Mouse (Mus musculus): Measurements from ENCODE around the gene Dad1. TPM values are rescaled to one million over a fixed set of nuclear protein-coding genes. Genes with fewer than 3 reads are reported as not detected.
"Not testable (repeated sequence)": the region's sequence is repeated elsewhere in the genome, so short reads cannot be mapped to it uniquely, and the experiment has no call there.

Dad1 gene
- polyA plus RNA-seq, 1 experiment from 2014 or later, result 372 TPM

GRCm38 (mm10) chr14:54231176-54231956 lies 22.5 kb downstream of the Dad1 start:
- Histone ChIP-seq H3K4me3 (ENCODE audit: low read depth, low read length) (no peak overlapping the region), H3K9ac (ENCODE audit: low read length) (no peak overlapping the region), H3K9me3 (replicated peaks; ENCODE audit: control insufficient read depth, low read length) (no peaks in the 10 kb centered on the region), H3K36me3 (ENCODE audit: control insufficient read depth, insufficient read depth, low read length) (peaks cover 19% of the 10 kb centered on the region; the same call in 1 of the 2 replicates), H3K4me2 (ENCODE audit: low read length) (no peak overlapping the region), H3K4me1 (ENCODE audit: control insufficient read depth, insufficient read depth, low read length) (peaks cover 14% of the 10 kb centered on the region), H3K27me3 (replicated peaks; ENCODE audit: control insufficient read depth, insufficient read depth, low read length) (no peaks in the 10 kb centered on the region), H3K27ac (ENCODE audit: low read depth, low read length) (no peak overlapping the region)
- 89% methylated on average over 21 of the region's 21 CpGs for WGBS
- ATAC-seq, result no peak
- no peak for DNase-seq (ENCODE audit: low spot score)

DNA sequence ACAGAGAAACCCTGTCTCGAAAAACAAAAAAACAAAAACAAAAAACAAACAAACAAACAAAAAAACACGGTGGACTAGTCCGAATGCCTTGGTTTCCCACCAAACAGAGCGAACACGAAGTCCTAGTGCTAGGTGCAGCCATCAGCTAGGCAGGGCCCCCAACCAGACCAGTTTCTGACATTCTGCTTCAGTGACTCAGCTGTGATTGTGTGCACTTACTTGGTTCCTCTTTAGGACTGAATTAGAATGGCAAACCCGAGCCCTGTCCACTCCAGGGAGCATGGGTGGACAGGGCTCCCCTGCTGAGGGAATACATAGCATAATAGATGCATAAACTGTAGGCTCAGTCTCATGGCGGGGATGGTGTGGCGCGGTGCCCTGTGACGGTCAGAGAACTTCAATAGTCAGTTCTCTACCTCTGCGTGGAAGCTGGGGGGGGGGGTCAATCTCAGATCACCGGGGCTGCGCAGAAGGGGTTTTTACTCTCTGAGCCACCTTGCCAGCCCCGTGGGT lies 23.2 kb downstream of the Dad1 start:
- WGBS, result 85% methylated on average over 14 of the region's 14 CpGs
- H3K9ac ChIP-seq (ENCODE audit: low read length), result no peak overlapping the region

DNA sequence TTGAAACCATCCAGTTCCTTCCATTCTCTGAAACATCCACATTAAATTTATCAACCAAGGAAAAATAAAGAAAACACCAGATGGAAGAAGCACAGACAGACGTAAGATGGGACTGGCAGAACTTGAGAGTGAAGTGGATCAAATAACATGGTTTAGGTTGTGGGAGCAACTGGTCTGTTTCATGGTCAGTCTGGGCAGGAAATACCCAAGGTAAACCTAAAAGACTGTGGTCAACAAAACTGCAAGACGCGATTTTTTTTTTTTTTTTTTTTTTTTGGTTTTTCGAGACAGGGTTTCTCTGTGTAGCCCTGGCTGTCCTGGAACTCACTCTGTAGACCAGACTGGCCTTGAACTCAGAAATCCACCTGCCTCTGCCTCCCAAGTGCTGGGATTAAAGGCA lies 24.1 kb downstream of the Dad1 start:
- not testable (repeated sequence) for DNase-seq (ENCODE audit: low spot score); H3K27me3 ChIP-seq (replicated peaks; ENCODE audit: control insufficient read depth, insufficient read depth, low read length); ATAC-seq; H3K9ac ChIP-seq (ENCODE audit: low read length); H3K9me3 ChIP-seq (replicated peaks; ENCODE audit: control insufficient read depth, low read length); H3K4me3 ChIP-seq (ENCODE audit: low read depth, low read length); H3K36me3 ChIP-seq (ENCODE audit: control insufficient read depth, insufficient read depth, low read length); H3K4me2 ChIP-seq (ENCODE audit: low read length); H3K27ac ChIP-seq (ENCODE audit: low read depth, low read length)
- 83% methylated on average over 4 of the region's 4 CpGs for WGBS
- peaks cover 14% of the 10 kb centered on the region for H3K4me1 ChIP-seq (ENCODE audit: control insufficient read depth, insufficient read depth, low read length)

More for the DNA sequence above, 23.2 kb downstream of the Dad1 start:
- peaks cover 17% of the 10 kb centered on the region; the same call in 1 of the 2 replicates for H3K36me3 ChIP-seq (ENCODE audit: control insufficient read depth, insufficient read depth, low read length)
- no peaks in the 10 kb centered on the region for H3K27me3 ChIP-seq (replicated peaks; ENCODE audit: control insufficient read depth, insufficient read depth, low read length)
- no peak overlapping the region for H3K27ac ChIP-seq (ENCODE audit: low read depth, low read length)
- DNase-seq (ENCODE audit: low spot score) (no peak), ATAC-seq (no peak)
- H3K4me2 ChIP-seq (ENCODE audit: low read length), result no peak overlapping the region
- no peaks in the 10 kb centered on the region for H3K9me3 ChIP-seq (replicated peaks; ENCODE audit: control insufficient read depth, low read length)
- peaks cover 14% of the 10 kb centered on the region for H3K4me1 ChIP-seq (ENCODE audit: control insufficient read depth, insufficient read depth, low read length)
- no peak overlapping the region for H3K4me3 ChIP-seq (ENCODE audit: low read depth, low read length)

DNA sequence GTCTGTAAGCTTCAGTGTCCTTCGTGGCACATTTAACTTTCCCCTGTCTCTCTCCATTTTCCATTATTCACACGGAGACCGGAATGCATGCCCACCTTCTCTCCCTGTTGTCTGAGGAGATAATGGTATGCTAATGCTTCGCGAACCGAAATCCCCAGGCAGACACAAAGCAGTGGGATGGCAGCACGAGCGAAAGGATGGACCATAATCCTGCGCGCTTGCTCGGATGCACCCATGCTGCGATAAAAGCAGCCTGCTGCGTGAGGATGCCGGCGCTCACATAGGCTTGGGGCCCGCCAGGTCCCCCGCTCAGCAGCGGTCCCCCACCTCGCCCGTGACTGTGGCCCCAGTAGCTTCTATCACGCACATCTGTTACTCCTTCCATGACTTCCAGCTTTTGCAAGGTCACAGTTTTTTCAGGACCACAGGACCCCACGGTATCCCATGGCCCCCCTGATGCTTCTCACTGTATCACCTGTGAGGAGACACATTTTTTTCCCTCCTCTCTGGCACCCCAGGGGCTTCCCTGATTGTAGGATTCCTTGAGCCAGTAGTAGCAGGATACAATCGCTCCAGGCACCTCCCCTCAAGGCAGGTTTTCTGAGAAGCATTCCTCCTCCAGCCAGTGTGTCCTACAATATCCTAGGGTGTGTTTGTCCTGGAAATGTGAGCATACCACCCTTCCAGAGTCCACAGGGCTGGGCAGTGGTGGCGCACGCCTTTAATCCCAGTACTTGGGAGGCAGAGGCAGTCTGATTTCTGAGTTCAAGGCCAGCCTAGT lies 24.8 kb downstream of the Dad1 start:
- peak; percentile 51 for ATAC-seq
- H3K4me1 ChIP-seq (ENCODE audit: control insufficient read depth, insufficient read depth, low read length), result peaks cover 14% of the 10 kb centered on the region
- H3K36me3 ChIP-seq (ENCODE audit: control insufficient read depth, insufficient read depth, low read length), result 0 out of 2 replicates have a peak, but pooled peaks cover 1% of the 10 kb centered on the region
- H3K4me2 ChIP-seq (ENCODE audit: low read length), result peak overlapping the region; percentile 62
- H3K27me3 ChIP-seq (replicated peaks; ENCODE audit: control insufficient read depth, insufficient read depth, low read length), result no peaks in the 10 kb centered on the region
- H3K9me3 ChIP-seq (replicated peaks; ENCODE audit: control insufficient read depth, low read length), result no peaks in the 10 kb centered on the region
- H3K27ac ChIP-seq (ENCODE audit: low read depth, low read length), result peak overlapping the region; percentile 75
- peak overlapping the region; percentile 68 for H3K9ac ChIP-seq (ENCODE audit: low read length)
- 7% methylated on average over 25 of the region's 25 CpGs for WGBS
- DNase-seq (ENCODE audit: low spot score), result peak; percentile 73
- H3K4me3 ChIP-seq (ENCODE audit: low read depth, low read length), result peak overlapping the region; percentile 24

DNA sequence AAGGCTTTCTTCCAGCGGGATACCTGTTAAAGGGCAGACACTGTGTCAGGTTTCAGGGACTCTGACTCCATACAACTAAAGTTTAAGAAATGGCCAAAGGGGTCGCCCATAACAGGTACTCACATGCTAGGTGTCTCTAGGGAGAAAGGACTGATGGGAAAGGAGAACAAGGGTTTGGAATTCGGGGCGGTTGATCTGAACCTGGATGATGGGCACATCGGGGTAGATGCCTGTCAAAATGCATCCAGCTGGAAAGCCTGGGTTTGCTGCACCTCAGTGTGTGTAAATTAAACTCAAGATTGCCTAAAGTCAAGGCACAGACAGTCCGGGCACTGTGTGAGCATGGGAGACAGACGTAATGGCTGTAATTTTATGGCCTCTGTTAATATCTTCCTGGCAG lies 25.4 kb downstream of the Dad1 start:
- peak overlapping the region; percentile 24 for H3K4me3 ChIP-seq (ENCODE audit: low read depth, low read length)
- peak overlapping the region; percentile 75 for H3K27ac ChIP-seq (ENCODE audit: low read depth, low read length)
- WGBS, result 6% methylated on average over 7 of the region's 7 CpGs
- DNase-seq (ENCODE audit: low spot score) (no peak), ATAC-seq (peak; percentile 30)
- H3K36me3 ChIP-seq (ENCODE audit: control insufficient read depth, insufficient read depth, low read length), result no peaks in the 10 kb centered on the region
- H3K27me3 ChIP-seq (replicated peaks; ENCODE audit: control insufficient read depth, insufficient read depth, low read length), result no peaks in the 10 kb centered on the region
- no peaks in the 10 kb centered on the region for H3K9me3 ChIP-seq (replicated peaks; ENCODE audit: control insufficient read depth, low read length)
- peak overlapping the region; percentile 68 for H3K9ac ChIP-seq (ENCODE audit: low read length)
- peaks cover 14% of the 10 kb centered on the region for H3K4me1 ChIP-seq (ENCODE audit: control insufficient read depth, insufficient read depth, low read length)
- H3K4me2 ChIP-seq (ENCODE audit: low read length), result peak overlapping the region; percentile 62

- Histone ChIP-seq H3K27ac (ENCODE audit: low read depth, low read length) (peak overlapping the region; percentile 75), H3K9ac (ENCODE audit: low read length) (peak overlapping the region; percentile 68), H3K4me3 (ENCODE audit: low read depth, low read length) (peak overlapping the region; percentile 24), H3K36me3 (ENCODE audit: control insufficient read depth, insufficient read depth, low read length) (no peaks in the 10 kb centered on the region), H3K9me3 (replicated peaks; ENCODE audit: control insufficient read depth, low read length) (no peaks in the 10 kb centered on the region), H3K4me2 (ENCODE audit: low read length) (peak overlapping the region; percentile 62), H3K27me3 (replicated peaks; ENCODE audit: control insufficient read depth, insufficient read depth, low read length) (no peaks in the 10 kb centered on the region), H3K4me1 (ENCODE audit: control insufficient read depth, insufficient read depth, low read length) (peaks cover 14% of the 10 kb centered on the region)
- WGBS, result under 1% methylated on average over 10 of the region's 10 CpGs
- DNase-seq (ENCODE audit: low spot score) (peak; percentile 84), ATAC-seq (peak; percentile 73)
Measured at GRCm38 (mm10) chr14:54227911-54228451, 25.9 kb downstream of the Dad1 start.

GRCm38 (mm10) chr14:54226911-54227811 lies 26.7 kb downstream of the Dad1 start:
- ATAC-seq, result peak; percentile 5; the same call in 1 of the 2 replicates
- Histone ChIP-seq H3K9ac (ENCODE audit: low read length) (no peak overlapping the region), H3K27me3 (replicated peaks; ENCODE audit: control insufficient read depth, insufficient read depth, low read length) (no peaks in the 10 kb centered on the region), H3K4me3 (ENCODE audit: low read depth, low read length) (no peak overlapping the region), H3K9me3 (replicated peaks; ENCODE audit: control insufficient read depth, low read length) (no peaks in the 10 kb centered on the region), H3K4me2 (ENCODE audit: low read length) (no peak overlapping the region), H3K27ac (ENCODE audit: low read depth, low read length) (no peak overlapping the region), H3K4me1 (ENCODE audit: control insufficient read depth, insufficient read depth, low read length) (peaks cover 13% of the 10 kb centered on the region), H3K36me3 (ENCODE audit: control insufficient read depth, insufficient read depth, low read length) (no peaks in the 10 kb centered on the region)
- no peak for DNase-seq (ENCODE audit: low spot score)
- 58% methylated on average over 16 of the region's 16 CpGs for WGBS

DNA sequence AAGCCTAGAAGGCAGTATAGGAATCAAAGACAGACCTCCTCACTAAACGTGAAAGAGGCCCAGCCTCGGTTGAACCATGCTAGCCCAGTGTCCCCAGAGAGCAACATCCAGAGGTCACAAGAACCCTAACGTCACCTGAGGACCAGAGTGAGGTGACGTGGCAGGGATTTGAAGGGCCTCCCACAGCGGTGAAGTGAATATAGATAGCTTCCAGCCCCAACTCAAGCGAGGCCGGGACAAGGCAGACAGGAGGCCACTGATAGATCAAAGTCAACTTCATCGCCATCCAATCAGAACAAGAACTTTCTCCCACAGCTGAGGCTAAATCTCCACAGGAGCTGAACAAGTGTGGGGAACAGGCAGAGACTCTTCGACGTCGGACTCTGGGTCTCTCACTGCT lies 28.2 kb downstream of the Dad1 start:
- Histone ChIP-seq H3K4me1 (ENCODE audit: control insufficient read depth, insufficient read depth, low read length) (peaks cover 11% of the 10 kb centered on the region), H3K27me3 (replicated peaks; ENCODE audit: control insufficient read depth, insufficient read depth, low read length) (no peaks in the 10 kb centered on the region), H3K9me3 (replicated peaks; ENCODE audit: control insufficient read depth, low read length) (no peaks in the 10 kb centered on the region), H3K27ac (ENCODE audit: low read depth, low read length) (no peak overlapping the region), H3K36me3 (ENCODE audit: control insufficient read depth, insufficient read depth, low read length) (no peaks in the 10 kb centered on the region), H3K9ac (ENCODE audit: low read length) (no peak overlapping the region), H3K4me2 (ENCODE audit: low read length) (no peak overlapping the region), H3K4me3 (ENCODE audit: low read depth, low read length) (no peak overlapping the region)
- ATAC-seq, result no peak
- DNase-seq (ENCODE audit: low spot score), result no peak
- WGBS, result 80% methylated on average over 11 of the region's 11 CpGs
